Mouse (Mus musculus) hindbrain, embryonic 11.5 days (tissue): ENCODE measurements around the gene Hist1h4h. TPM values are rescaled to one million over a fixed set of nuclear protein-coding genes. Genes with fewer than 3 reads are reported as not detected.
A peak's percentile ranks its signal among the peaks of the same experiment; 100 is the strongest.

Experiments used
- ATAC-seq: fragments of 200-750 bp; cut with Nextera tagmentation; 2 replicates; pipeline ENCODE4 v1.8.0; 2017; ENCODE audit warnings: mild to moderate bottlenecking, moderate TSS enrichment, moderate library complexity; ENCODE audit not compliant: low FRiP score
- DNase-seq: peaks from one replicate; pipeline ENCODE4 v3.0.0-alpha.2; 2015; ENCODE audit warnings: low spot score
- H3K27ac ChIP-seq: fragments of 300-500 bp; sonication (generic); 2 replicates; pipeline ENCODE4 v1.5.1; 2014; ENCODE audit warnings: mild to moderate bottlenecking, low read depth, low read length
- H3K27me3 ChIP-seq: fragments of 300-500 bp; sonication (generic); 2 replicates; pipeline ENCODE4 v1.6.1; 2014; ENCODE audit warnings: mild to moderate bottlenecking, low read length, moderate library complexity, mixed read lengths; ENCODE audit not compliant: control insufficient read depth, insufficient read depth
- H3K36me3 ChIP-seq: fragments of 300-500 bp; sonication (generic); 2 replicates; pipeline ENCODE4 v1.6.1; 2014; ENCODE audit warnings: mild to moderate bottlenecking, low read length, moderate library complexity, mixed read lengths; ENCODE audit not compliant: control insufficient read depth, insufficient read depth
- H3K4me1 ChIP-seq: fragments of 300-500 bp; sonication (generic); replicated peaks from 2 replicates; pipeline ENCODE4 v1.6.1; 2014; ENCODE audit warnings: low read length, mixed read lengths; ENCODE audit not compliant: control insufficient read depth, insufficient read depth
- H3K4me2 ChIP-seq: fragments of 300-500 bp; sonication (generic); replicated peaks from 2 replicates; pipeline ENCODE4 v1.6.1; 2014; ENCODE audit warnings: mild to moderate bottlenecking, low read depth, low read length
- H3K4me3 ChIP-seq: fragments of 300-500 bp; sonication (generic); 2 replicates; pipeline ENCODE4 v1.5.1; 2014; ENCODE audit warnings: low read depth, low read length
- H3K9ac ChIP-seq: fragments of 300-500 bp; sonication (generic); 2 replicates; pipeline ENCODE4 v1.6.1; 2014; ENCODE audit warnings: low read depth, low read length
- H3K9me3 ChIP-seq: fragments of 300-500 bp; sonication (generic); 2 replicates; pipeline ENCODE4 v1.6.1; 2016; ENCODE audit warnings: low read length; ENCODE audit not compliant: control insufficient read depth
- WGBS: fragments of 180-500 bp; shearing (Covaris S2); extraction: QIAGEN DNeasy Blood & Tissue Kit; methylation state at CpG from one replicate; pipeline ENCODE4 v1.1.7; 2014; 5-methylcytosine and 5-hydroxymethylcytosine counted together
- polyA plus RNA-seq: library from polyadenylated mRNA; unstranded; fragments of >200 nt; fragmentation: Nextera tagmentation; extraction: Ambion mirVana; gene quantifications from 2 replicates; pipeline ENCODE4 v1.2.1, GENCODE M21; 2014

The Hist1h4h gene
- polyA plus RNA-seq: 4.7 TPM in 2 replicates

DNA sequence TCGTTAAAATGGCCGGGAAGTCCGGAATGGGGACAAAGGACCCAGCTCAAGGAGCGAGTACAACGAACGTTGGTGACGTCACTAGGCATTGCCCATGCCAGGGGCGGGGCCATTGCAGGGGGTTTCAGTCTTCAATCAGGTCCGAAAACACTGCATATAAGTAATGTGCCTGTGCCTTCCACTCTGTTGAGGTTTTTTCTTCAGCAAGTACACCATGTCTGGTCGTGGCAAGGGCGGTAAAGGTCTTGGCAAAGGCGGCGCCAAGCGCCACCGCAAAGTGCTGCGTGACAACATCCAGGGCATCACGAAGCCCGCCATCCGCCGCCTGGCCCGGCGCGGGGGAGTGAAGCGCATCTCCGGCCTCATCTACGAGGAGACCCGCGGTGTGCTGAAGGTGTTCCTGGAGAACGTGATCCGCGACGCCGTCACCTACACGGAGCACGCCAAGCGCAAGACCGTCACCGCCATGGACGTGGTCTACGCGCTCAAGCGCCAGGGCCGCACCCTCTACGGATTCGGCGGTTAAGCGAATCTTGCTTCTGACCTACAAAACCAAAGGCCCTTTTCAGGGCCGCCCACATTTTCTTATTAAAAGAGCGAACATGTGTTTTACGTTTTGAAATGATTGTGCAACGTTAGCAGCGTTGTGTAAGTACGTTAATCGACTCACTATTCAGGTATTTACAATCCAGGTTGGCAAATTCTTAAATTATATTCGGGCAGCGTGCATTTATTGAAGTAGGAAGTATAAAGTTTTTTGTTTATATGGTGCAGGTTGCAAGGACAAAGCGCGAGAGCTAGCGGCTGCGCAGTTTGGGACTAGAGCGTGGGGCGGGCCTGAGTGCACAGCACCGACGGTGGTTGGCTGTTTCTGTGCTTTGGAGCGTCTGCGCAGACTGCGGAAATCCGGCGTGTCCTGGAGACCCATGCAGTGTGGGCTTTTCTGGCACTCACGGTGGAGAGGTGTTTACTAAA, at the start of gene Hist1h4h:
Hist1h4h (plus strand) TSS at position 150 of the 975 bp plus-strand sequence.
- peak; percentile 76 for ATAC-seq
- H3K27me3 ChIP-seq: no peaks in the 10 kb centered on the region
- WGBS: under 1% methylated on average over 56 of the region's 70 CpGs

DNA sequence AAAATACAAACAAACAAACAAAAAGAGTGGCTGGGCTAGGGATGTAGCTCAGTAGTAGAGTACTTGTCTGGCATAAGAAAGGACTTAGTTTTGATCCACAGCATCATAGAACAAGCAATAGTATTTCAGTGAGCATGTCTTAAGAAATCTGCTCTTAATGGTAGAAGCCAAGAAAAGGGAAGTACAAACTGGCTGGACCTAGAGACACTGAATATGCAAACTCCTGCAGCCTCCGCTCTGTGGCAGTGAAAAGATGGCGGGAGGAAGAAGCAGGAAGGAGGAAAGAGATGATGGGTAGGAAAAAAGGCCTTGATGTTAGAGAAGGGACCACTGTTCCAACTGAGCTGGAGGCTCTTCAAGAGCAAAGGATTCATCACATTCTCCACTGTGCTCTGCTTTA, 47.7 kb upstream of the Hist1h4h start:
- H3K9ac ChIP-seq: no peak overlapping the region
- ATAC-seq (no peak), DNase-seq (no peak)
- H3K4me1 ChIP-seq: no peaks in the 10 kb centered on the region
- 92% methylated on average over 2 of the region's 2 CpGs for WGBS
- no peak overlapping the region for H3K27ac ChIP-seq
- no peak overlapping the region for H3K4me3 ChIP-seq
- H3K4me2 ChIP-seq: no peak overlapping the region
- H3K36me3 ChIP-seq: no peaks in the 10 kb centered on the region
- H3K9me3 ChIP-seq: no peaks in the 10 kb centered on the region
- no peaks in the 10 kb centered on the region for H3K27me3 ChIP-seq

More for the DNA sequence above, at the start of gene Hist1h4h:
- peaks cover 6% of the 10 kb centered on the region for H3K4me1 ChIP-seq
- peak within 1 kb of the TSS; percentile 67 for H3K4me2 ChIP-seq
- H3K9me3 ChIP-seq: no peaks in the 10 kb centered on the region
- peak within 1 kb of the TSS; percentile 92 for H3K27ac ChIP-seq
- DNase-seq: peak; percentile 98
- peak within 1 kb of the TSS; percentile 63 for H3K4me3 ChIP-seq
- no peaks in the 10 kb centered on the region for H3K36me3 ChIP-seq
- peak within 1 kb of the TSS; percentile 86 for H3K9ac ChIP-seq

DNA sequence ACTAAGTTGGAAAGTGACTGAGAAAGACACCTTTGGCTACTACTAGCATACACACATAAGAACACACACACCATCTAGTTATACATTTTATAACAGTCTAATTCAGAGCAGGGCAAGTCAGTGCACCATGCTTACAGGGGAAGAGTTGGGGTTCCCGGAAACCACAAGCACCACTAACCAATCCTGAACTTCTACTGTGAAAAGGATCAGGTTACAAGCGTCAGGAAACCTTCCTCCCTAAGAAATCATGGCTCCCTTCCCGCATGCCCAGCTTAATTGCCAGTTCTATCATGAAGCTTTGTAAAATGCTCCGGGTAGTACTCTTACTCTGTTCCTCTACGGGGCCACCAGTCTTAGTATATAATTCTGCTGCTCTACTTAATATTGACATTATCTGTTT, 45.6 kb upstream of the Hist1h4h start:
- no peak for DNase-seq
- H3K4me2 ChIP-seq: no peak overlapping the region
- H3K36me3 ChIP-seq: no peaks in the 10 kb centered on the region
- 53% methylated on average over 5 of the region's 5 CpGs for WGBS
- no peak for ATAC-seq
- H3K27me3 ChIP-seq: no peaks in the 10 kb centered on the region
- no peaks in the 10 kb centered on the region for H3K4me1 ChIP-seq
- H3K9me3 ChIP-seq: no peaks in the 10 kb centered on the region
- H3K9ac ChIP-seq: no peak overlapping the region
- no peak overlapping the region for H3K27ac ChIP-seq
- no peak overlapping the region for H3K4me3 ChIP-seq

DNA sequence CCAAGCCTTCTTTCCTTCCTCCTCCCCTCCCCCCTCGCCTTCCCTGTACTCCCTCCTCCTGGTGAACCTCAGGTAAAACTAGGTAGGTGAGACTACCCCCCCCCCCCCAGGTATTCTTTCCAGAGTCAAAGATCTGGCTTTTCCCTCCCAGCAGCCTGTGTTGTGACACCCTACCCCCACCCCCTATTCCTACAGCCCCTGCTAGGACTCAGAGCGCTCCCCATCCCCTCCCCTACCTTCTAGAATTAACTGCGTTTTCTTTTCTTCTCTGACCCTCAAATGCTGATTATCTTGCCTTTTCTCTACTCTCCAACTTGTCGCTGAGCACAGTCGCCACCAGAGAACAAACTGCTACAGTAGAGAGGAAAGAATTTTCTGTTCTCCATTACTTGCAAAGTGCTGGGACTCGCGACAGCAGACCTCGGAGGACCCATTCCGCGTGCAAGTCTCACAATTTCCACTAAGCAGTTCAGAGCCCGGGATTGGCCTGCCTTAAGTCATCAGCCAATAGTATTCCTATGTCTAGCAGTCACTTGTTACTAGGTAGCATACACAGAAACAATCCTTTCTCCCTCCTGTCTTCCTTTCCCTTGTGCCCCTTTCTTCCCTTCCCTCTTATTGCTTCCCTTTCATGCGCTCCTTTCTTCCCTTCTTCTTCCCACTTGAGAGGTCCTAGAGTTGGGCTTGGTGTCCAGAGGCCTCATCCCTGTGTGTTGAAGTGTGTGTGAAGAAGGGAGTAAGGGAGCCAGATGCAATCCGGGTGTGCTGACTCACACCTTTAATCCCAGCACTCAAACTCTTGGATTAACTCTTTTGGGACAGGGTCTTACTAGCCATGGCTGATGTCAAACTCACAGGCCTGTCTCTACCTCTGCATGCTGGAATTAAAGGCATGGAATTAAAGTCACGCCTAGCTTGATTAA, 42.2 kb upstream of the Hist1h4h start, which contains the start of gene Btn2a2:
Btn2a2 (minus strand) TSS at position 458 of the 923 bp plus-strand sequence.
- ATAC-seq: peak; percentile 93
- no peaks in the 10 kb centered on the region for H3K9me3 ChIP-seq
- H3K36me3 ChIP-seq: no peaks in the 10 kb centered on the region
- no peaks in the 10 kb centered on the region for H3K4me1 ChIP-seq
- peak within 1 kb of the TSS; percentile 21; the same call in 1 of the 2 replicates for H3K4me3 ChIP-seq
- H3K4me2 ChIP-seq: peak within 1 kb of the TSS; percentile 42
- H3K9ac ChIP-seq: no peak within 1 kb of the TSS; the same call in 1 of the 2 replicates
- no peaks in the 10 kb centered on the region for H3K27me3 ChIP-seq
- 4% methylated on average over 13 of the region's 14 CpGs for WGBS
- H3K27ac ChIP-seq: no peak within 1 kb of the TSS
- peak; percentile 70 for DNase-seq

DNA sequence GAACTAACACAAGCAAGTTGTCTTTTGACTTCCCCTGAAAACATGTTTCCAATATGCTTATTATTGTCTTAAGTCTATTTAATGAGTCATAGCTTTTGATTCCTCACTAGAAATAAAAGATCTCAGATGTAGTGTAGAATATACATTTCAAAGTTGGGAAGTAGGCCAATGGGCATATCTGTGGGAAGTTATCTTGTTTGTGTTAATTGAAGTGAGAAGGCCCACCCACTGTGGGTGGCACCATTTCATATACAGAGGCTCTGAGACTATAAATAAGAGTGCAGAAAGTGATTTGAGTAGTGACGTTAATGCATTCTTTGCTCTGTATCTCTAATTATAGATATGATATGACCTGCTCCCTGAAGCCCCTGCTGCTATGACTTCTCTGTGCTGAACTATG, 40.0 kb upstream of the Hist1h4h start:
- Histone ChIP-seq H3K27ac (no peak overlapping the region), H3K4me3 (no peak overlapping the region), H3K9ac (no peak overlapping the region), H3K27me3 (no peaks in the 10 kb centered on the region), H3K4me2 (no peak overlapping the region), H3K4me1 (no peaks in the 10 kb centered on the region), H3K9me3 (no peaks in the 10 kb centered on the region), H3K36me3 (no peaks in the 10 kb centered on the region)
- 64% methylated on average over 1 of the region's 1 CpGs for WGBS
- DNase-seq (no peak), ATAC-seq (no peak)

DNA sequence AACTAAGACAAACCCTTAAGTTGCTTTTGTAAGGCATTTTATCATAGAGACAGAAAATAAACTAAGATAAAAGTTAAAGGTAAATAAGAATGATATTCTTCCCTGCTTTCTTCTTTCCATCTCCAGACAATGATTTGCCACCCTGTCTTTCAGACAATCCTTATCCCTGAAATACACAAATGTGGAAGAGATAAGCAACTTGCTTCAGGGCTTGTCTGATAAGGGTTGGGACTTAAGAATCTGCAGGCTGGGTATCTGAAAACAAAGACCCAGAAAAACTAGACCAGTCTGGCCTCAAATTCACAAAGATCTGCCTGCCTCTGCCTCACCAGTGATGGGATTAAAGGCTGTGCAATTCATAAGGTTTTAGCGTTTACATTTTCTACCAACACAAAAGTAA, 39.6 kb upstream of the Hist1h4h start:
- WGBS: 13% methylated on average over 1 of the region's 1 CpGs
- Histone ChIP-seq H3K4me3 (no peak overlapping the region), H3K9me3 (no peaks in the 10 kb centered on the region), H3K4me1 (no peaks in the 10 kb centered on the region), H3K4me2 (no peak overlapping the region), H3K9ac (no peak overlapping the region), H3K27me3 (no peaks in the 10 kb centered on the region), H3K27ac (no peak overlapping the region), H3K36me3 (no peaks in the 10 kb centered on the region)
- DNase-seq: no peak
- ATAC-seq: no peak

DNA sequence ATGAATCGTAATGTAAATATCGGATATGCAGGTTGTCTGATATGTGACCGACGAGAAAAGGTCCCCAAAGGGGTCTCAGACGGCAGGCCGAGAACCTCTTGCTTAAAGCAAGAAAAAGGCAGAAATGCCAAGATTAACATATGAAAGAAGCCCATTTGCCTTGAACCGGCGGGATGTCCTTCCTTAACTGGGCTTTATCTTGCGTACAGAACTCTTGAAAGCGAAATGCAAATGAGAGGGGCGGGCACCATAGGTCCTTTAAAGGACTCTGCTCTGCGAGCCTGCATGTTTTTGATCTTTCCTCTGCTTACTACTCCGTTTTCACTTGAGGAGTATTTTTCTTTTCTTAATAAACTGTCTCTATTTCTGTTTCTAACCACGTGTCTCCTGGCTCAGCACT, 38.9 kb upstream of the Hist1h4h start:
- Histone ChIP-seq H3K4me3 (no peak overlapping the region; the same call in 1 of the 2 replicates), H3K4me1 (no peaks in the 10 kb centered on the region), H3K27me3 (no peaks in the 10 kb centered on the region), H3K4me2 (peak overlapping the region; percentile 39), H3K36me3 (no peaks in the 10 kb centered on the region), H3K9ac (0 out of 2 replicates have a peak overlapping the region, but pooled peaks have one; percentile 7), H3K27ac (no peak overlapping the region), H3K9me3 (no peaks in the 10 kb centered on the region)
- ATAC-seq (peak; percentile 36; the same call in 1 of the 2 replicates), DNase-seq (peak; percentile 56)
- WGBS: 3% methylated on average over 14 of the region's 14 CpGs

DNA sequence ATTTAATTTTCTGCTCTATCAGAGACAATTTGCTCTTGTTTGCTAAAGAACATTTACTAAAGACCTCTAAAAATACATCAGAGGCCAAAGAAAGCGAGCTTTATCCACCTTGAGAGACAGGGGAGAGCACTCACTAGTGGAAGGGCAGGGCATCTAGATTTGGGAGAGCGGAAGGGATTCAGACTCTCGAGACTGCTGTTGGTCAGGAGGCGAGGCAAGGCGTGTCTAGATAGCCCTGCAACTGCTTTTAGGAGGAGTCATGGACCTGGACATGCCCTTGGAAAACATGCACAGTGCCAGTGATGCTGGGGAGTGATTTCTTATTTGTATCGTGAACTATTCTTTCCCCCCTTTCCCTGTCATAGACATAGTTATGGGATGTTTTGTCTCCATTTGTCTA, 35.3 kb upstream of the Hist1h4h start:
- Histone ChIP-seq H3K4me2 (no peak overlapping the region), H3K27ac (no peak overlapping the region), H3K9ac (no peak overlapping the region), H3K4me1 (no peaks in the 10 kb centered on the region), H3K9me3 (no peaks in the 10 kb centered on the region), H3K36me3 (no peaks in the 10 kb centered on the region), H3K27me3 (0 out of 2 replicates have a peak, but pooled peaks cover 2% of the 10 kb centered on the region), H3K4me3 (no peak overlapping the region)
- 83% methylated on average over 6 of the region's 6 CpGs for WGBS
- ATAC-seq: no peak
- no peak for DNase-seq
